Mouse (Mus musculus) inflammation-experienced regulatory T-cells, adult 6 months (primary cell): ENCODE results near the gene Ccdc24. TPM values are rescaled to one million over a fixed set of nuclear protein-coding genes. Genes with fewer than 3 reads are reported as not detected.
A peak's percentile ranks its signal among the peaks of the same experiment; 100 is the strongest.

ENCODE experiments used
- ATAC-seq: one replicate; pipeline ENCODE4 v1.8.0; 2017
- polyA plus RNA-seq, 3 experiments: library from polyadenylated mRNA; unstranded; fragments of 100-300 nt; shearing (Covaris generic); gene quantifications; one replicate each; pipeline ENCODE4 v1.2.1; 2017

The Ccdc24 gene
- not detected for polyA plus RNA-seq

- no peak for ATAC-seq
Measured at GRCm38 (mm10) chr4:117872471-117872886, at the start of gene Ccdc24. TSS of gene Ccdc24 (minus strand) at chr4:117872557.

GRCm38 (mm10) chr4:117921358-117921757, 49.0 kb upstream of the Ccdc24 start:
- no peak for ATAC-seq

GRCm38 (mm10) chr4:117918762-117919161, 46.4 kb upstream of the Ccdc24 start:
- ATAC-seq: no peak

- ATAC-seq: no peak
Measured at GRCm38 (mm10) chr4:117918261-117918660, 45.9 kb upstream of the Ccdc24 start.

- no peak for ATAC-seq
Measured at GRCm38 (mm10) chr4:117917847-117918246, 45.5 kb upstream of the Ccdc24 start.

- ATAC-seq: no peak
Measured at GRCm38 (mm10) chr4:117917402-117917801, 45.0 kb upstream of the Ccdc24 start.

- ATAC-seq: no peak
Measured at GRCm38 (mm10) chr4:117916386-117916785, 44.0 kb upstream of the Ccdc24 start.

GRCm38 (mm10) chr4:117915489-117916105, 43.2 kb upstream of the Ccdc24 start:
- peak; percentile 3 for ATAC-seq

- ATAC-seq: peak; percentile 92
Measured at GRCm38 (mm10) chr4:117914591-117915442, 42.5 kb upstream of the Ccdc24 start, which contains the start of gene Ipo13. TSS of gene Ipo13 (minus strand) at chr4:117914999.

GRCm38 (mm10) chr4:117914031-117914430, 41.7 kb upstream of the Ccdc24 start:
- ATAC-seq: no peak

GRCm38 (mm10) chr4:117913421-117913820, 41.1 kb upstream of the Ccdc24 start:
- no peak for ATAC-seq

GRCm38 (mm10) chr4:117912685-117913273, 40.4 kb upstream of the Ccdc24 start:
- ATAC-seq: no peak

- ATAC-seq: no peak
Measured at GRCm38 (mm10) chr4:117912131-117912561, 39.8 kb upstream of the Ccdc24 start.

GRCm38 (mm10) chr4:117908834-117909453, 36.6 kb upstream of the Ccdc24 start:
- ATAC-seq: no peak

GRCm38 (mm10) chr4:117906196-117906595, 33.8 kb upstream of the Ccdc24 start:
- ATAC-seq: no peak

- ATAC-seq: no peak
Measured at GRCm38 (mm10) chr4:117904761-117905160, 32.4 kb upstream of the Ccdc24 start.

GRCm38 (mm10) chr4:117904094-117904493, 31.7 kb upstream of the Ccdc24 start:
- ATAC-seq: no peak

GRCm38 (mm10) chr4:117898111-117898510, 25.8 kb upstream of the Ccdc24 start:
- no peak for ATAC-seq

- no peak for ATAC-seq
Measured at GRCm38 (mm10) chr4:117896031-117896430, 23.7 kb upstream of the Ccdc24 start.

- ATAC-seq: no peak
Measured at GRCm38 (mm10) chr4:117895339-117895738, 23.0 kb upstream of the Ccdc24 start.

GRCm38 (mm10) chr4:117894601-117895000, 22.2 kb upstream of the Ccdc24 start:
- ATAC-seq: no peak

- no peak for ATAC-seq
Measured at GRCm38 (mm10) chr4:117893376-117893775, 21.0 kb upstream of the Ccdc24 start.

GRCm38 (mm10) chr4:117891738-117892161, 19.4 kb upstream of the Ccdc24 start, which contains the start of gene Dph2:
TSS of gene Dph2 (minus strand) at chr4:117892032.
- peak; percentile 91 for ATAC-seq
